10 mouse cellular contexts compared by ENCODE assay signal in genomic region chr13:60488131-60488883, GRCm38 (mm10).
A peak's percentile ranks its signal among the peaks of the same experiment; 100 is the strongest.
DNase-seq lines count a peak whose midpoint lies in the region; ATAC-seq and TF ChIP-seq lines count a peak whose summit lies in the region.
"Had no signal": no experiment of that assay in that cellular context is flagged by ENCODE, and none has a peak within 500 bp of the region (broad histone marks: within the 10 kb centered on the region; RNA-seq: fewer than 3 reads in every experiment).

No protein-coding gene starts in this region.

- no peak for DNase-seq in hindbrain, embryonic 14.5 days (ENCODE audit: low spot score)
- peak; percentile 48 for DNase-seq in forebrain, postnatal 0 days
- DNase-seq in kidney, adult 9 months = peak; percentile 49
- peak; percentile 26 for DNase-seq in lung, postnatal 14 days
- no peak for DNase-seq in thymus, postnatal 36 days

- no peak for TF ChIP-seq CTCF in forebrain, postnatal 0 days (IDR thresholded peaks at IDR 0.05; ENCODE audit: low read depth)

- H3K4me3 ChIP-seq in hindbrain, embryonic 15.5 days = no peak overlapping the region
- H3K4me3 ChIP-seq in hindbrain, embryonic 14.5 days (replicated peaks; ENCODE audit: low read length) = no peak overlapping the region
- no peak overlapping the region for H3K4me3 ChIP-seq in forebrain, postnatal 0 days (ENCODE audit: low read depth, low read length)
- H3K4me3 ChIP-seq: midbrain, embryonic 12.5 days had no signal

- H3K36me3 ChIP-seq in hindbrain, embryonic 15.5 days = no peaks in the 10 kb centered on the region
- no peaks in the 10 kb centered on the region for H3K36me3 ChIP-seq in hindbrain, embryonic 14.5 days (replicated peaks; ENCODE audit: control insufficient read depth, insufficient read depth)
- no peaks in the 10 kb centered on the region for H3K36me3 ChIP-seq in forebrain, postnatal 0 days (ENCODE audit: insufficient read depth)
- H3K36me3 ChIP-seq: G1E; midbrain, embryonic 12.5 days had no signal

- 50% methylated on average over 13 of the region's 13 CpGs for WGBS in hindbrain, embryonic 15.5 days
- 62% methylated on average over 13 of the region's 13 CpGs for WGBS in hindbrain, embryonic 14.5 days
- 34% methylated on average over 13 of the region's 13 CpGs for WGBS in forebrain, postnatal 0 days

- H3K27ac ChIP-seq in hindbrain, embryonic 15.5 days (replicated peaks) = no peak overlapping the region
- no peak overlapping the region for H3K27ac ChIP-seq in hindbrain, embryonic 14.5 days
- no peak overlapping the region for H3K27ac ChIP-seq in forebrain, postnatal 0 days (ENCODE audit: low read depth, low read length)
- H3K27ac ChIP-seq: midbrain, embryonic 12.5 days had no signal

- peak; percentile 59; the same call in 1 of the 2 replicates for ATAC-seq in hindbrain, embryonic 15.5 days (ENCODE audit: low FRiP score, low read depth)
- no peak for ATAC-seq in hindbrain, embryonic 14.5 days (ENCODE audit: low FRiP score)
- ATAC-seq in cerebellum, adult (ENCODE audit: insufficient number of reproducible peaks, low FRiP score, low TSS enrichment) = 0 out of 2 replicates have a peak, but pooled peaks have one; percentile 28
- ATAC-seq in forebrain, postnatal 0 days = peak; percentile 72
- no peak for ATAC-seq in inflammation-experienced regulatory T-cells, adult 6 months

- no peak overlapping the region for H3K9ac ChIP-seq in hindbrain, embryonic 15.5 days
- H3K9ac ChIP-seq in hindbrain, embryonic 14.5 days = no peak overlapping the region
- H3K9ac ChIP-seq in forebrain, postnatal 0 days = no peak overlapping the region
- H3K9ac ChIP-seq: midbrain, embryonic 12.5 days had no signal

- no peaks in the 10 kb centered on the region for H3K9me3 ChIP-seq in hindbrain, embryonic 15.5 days
- no peaks in the 10 kb centered on the region for H3K9me3 ChIP-seq in hindbrain, embryonic 14.5 days (ENCODE audit: control insufficient read depth, low read length)
- no peaks in the 10 kb centered on the region for H3K9me3 ChIP-seq in forebrain, postnatal 0 days (ENCODE audit: low read length)
- H3K9me3 ChIP-seq: midbrain, embryonic 12.5 days had no signal

- H3K4me1 ChIP-seq in hindbrain, embryonic 15.5 days (replicated peaks) = peaks cover 13% of the 10 kb centered on the region
- H3K4me1 ChIP-seq in hindbrain, embryonic 14.5 days (replicated peaks; ENCODE audit: control insufficient read depth, insufficient read depth, low read length) = 0 out of 2 replicates have a peak, but pooled peaks cover 6% of the 10 kb centered on the region
- H3K4me1 ChIP-seq in forebrain, postnatal 0 days (ENCODE audit: insufficient read depth) = peaks cover 9% of the 10 kb centered on the region; the same call in 1 of the 2 replicates

- no peak overlapping the region for H3K4me2 ChIP-seq in hindbrain, embryonic 15.5 days
- H3K4me2 ChIP-seq in hindbrain, embryonic 14.5 days (replicated peaks) = no peak overlapping the region
- no peak overlapping the region for H3K4me2 ChIP-seq in forebrain, postnatal 0 days (ENCODE audit: low read depth)
- H3K4me2 ChIP-seq: midbrain, embryonic 12.5 days had no signal

- H3K27me3 ChIP-seq in hindbrain, embryonic 15.5 days = no peaks in the 10 kb centered on the region
- no peaks in the 10 kb centered on the region for H3K27me3 ChIP-seq in hindbrain, embryonic 14.5 days (ENCODE audit: control insufficient read depth, insufficient read depth, low read length)
- H3K27me3 ChIP-seq in forebrain, postnatal 0 days (ENCODE audit: insufficient read depth, low read length) = no peaks in the 10 kb centered on the region

Comparison
In these comparisons a context has a peak if more than half of its experiments do, and no peak if none do; other contexts are left out.
1. ATAC-seq: peak in hindbrain, embryonic 15.5 days (single experiment), cerebellum, adult (single experiment) and forebrain, postnatal 0 days (single experiment); none in hindbrain, embryonic 14.5 days (single experiment) and inflammation-experienced regulatory T-cells, adult 6 months (single experiment).
2. DNase-seq: peak in forebrain, postnatal 0 days (single experiment), kidney, adult 9 months (single experiment) and lung, postnatal 14 days (single experiment); none in hindbrain, embryonic 14.5 days (single experiment) and thymus, postnatal 36 days (0 of 2).